Mouse (Mus musculus): ENCODE data around the gene Wdsub1. TPM values are rescaled to one million over a fixed set of nuclear protein-coding genes. Genes with fewer than 3 reads are reported as not detected.
"Not testable (repeated sequence)": the region's sequence is repeated elsewhere in the genome, so short reads cannot be mapped to it uniquely, and the experiment has no call there.

The Wdsub1 gene
- total and polyA plus RNA-seq, 2 experiments from 2014 or later, result 42.8 to 268 TPM

DNA sequence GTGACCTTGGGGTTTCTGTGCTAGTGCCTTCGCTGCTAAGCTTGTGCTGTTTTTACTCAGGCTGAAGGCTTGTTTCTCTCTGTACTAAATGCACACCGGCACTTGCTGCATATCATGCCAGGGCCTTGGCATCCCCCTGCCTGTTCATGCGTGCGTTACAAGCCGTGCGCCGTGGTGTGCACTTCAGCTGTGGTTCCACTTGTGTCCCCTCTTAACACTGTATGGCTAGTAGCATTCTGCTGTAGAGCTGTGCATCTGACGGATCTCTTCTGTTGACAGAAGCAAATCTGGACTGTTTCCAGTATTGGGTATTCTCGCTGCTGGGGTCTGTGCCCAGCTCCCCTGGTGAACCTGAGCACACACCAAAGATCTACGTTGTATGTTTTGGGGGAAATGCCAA is 28.8 kb downstream of the Wdsub1 start:
- TF ChIP-seq CTCF (IDR thresholded peaks at IDR 0.05; ENCODE audit: low read depth), result no peak
- TF ChIP-seq EP300 (IDR thresholded peaks at IDR 0.05; ENCODE audit: low read depth), result no peak
- Histone ChIP-seq H3K9me3 (replicated peaks; ENCODE audit: control insufficient read depth, low read length) (no peaks in the 10 kb centered on the region), H3K4me3 (ENCODE audit: low read depth, low read length) (no peak overlapping the region), H3K4me2 (ENCODE audit: low read depth, low read length) (no peak overlapping the region), H3K36me3 (replicated peaks; ENCODE audit: control insufficient read depth, insufficient read depth, low read length) (peaks cover 20% of the 10 kb centered on the region; the same call in 1 of the 2 replicates), H3K9ac (replicated peaks; ENCODE audit: low read depth, low read length) (no peak overlapping the region), H3K27me3 (ENCODE audit: control insufficient read depth, insufficient read depth, low read length) (no peaks in the 10 kb centered on the region), H3K4me1 (ENCODE audit: control insufficient read depth, insufficient read depth) (no peaks in the 10 kb centered on the region), H3K27ac (ENCODE audit: low read depth) (no peak overlapping the region)
- 79% methylated on average over 10 of the region's 10 CpGs for WGBS
- ATAC-seq (ENCODE audit: insufficient read depth, low read depth) (no peak), DNase-seq (ENCODE audit: low spot score) (no peak)

DNA sequence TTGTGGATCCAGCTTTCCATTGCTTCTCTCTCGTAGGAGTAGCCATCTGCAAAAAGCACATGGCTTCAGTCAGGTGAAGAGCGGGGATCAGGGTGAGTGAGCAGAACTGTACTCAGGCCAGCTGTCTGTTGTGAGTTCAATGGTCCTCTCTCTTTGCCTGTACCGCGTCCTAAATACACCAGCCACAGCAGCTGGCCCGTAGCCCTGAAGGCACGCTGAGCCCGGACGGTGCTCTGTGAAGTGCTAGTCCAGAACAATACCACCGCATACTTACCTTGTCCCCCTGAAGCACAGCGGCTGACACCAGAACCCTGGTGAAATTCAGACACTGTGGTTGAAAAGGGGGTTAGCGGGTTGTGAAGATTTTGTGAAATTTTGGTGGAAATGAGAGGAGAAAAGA is 29.5 kb downstream of the Wdsub1 start:
- no peaks in the 10 kb centered on the region for H3K4me1 ChIP-seq (ENCODE audit: control insufficient read depth, insufficient read depth)
- no peak overlapping the region for H3K9ac ChIP-seq (replicated peaks; ENCODE audit: low read depth, low read length)
- 87% methylated on average over 11 of the region's 11 CpGs for WGBS
- TF ChIP-seq CTCF (IDR thresholded peaks at IDR 0.05; ENCODE audit: low read depth), result no peak
- TF ChIP-seq EP300 (IDR thresholded peaks at IDR 0.05; ENCODE audit: low read depth), result no peak
- no peak overlapping the region for H3K27ac ChIP-seq (ENCODE audit: low read depth)
- no peak overlapping the region for H3K4me2 ChIP-seq (ENCODE audit: low read depth, low read length)
- ATAC-seq (ENCODE audit: insufficient read depth, low read depth), result no peak
- H3K4me3 ChIP-seq (ENCODE audit: low read depth, low read length), result no peak overlapping the region
- no peak for DNase-seq (ENCODE audit: low spot score)
- no peaks in the 10 kb centered on the region for H3K9me3 ChIP-seq (replicated peaks; ENCODE audit: control insufficient read depth, low read length)
- H3K27me3 ChIP-seq (ENCODE audit: control insufficient read depth, insufficient read depth, low read length), result no peaks in the 10 kb centered on the region
- H3K36me3 ChIP-seq (replicated peaks; ENCODE audit: control insufficient read depth, insufficient read depth, low read length), result peaks cover 14% of the 10 kb centered on the region; the same call in 1 of the 2 replicates

DNA sequence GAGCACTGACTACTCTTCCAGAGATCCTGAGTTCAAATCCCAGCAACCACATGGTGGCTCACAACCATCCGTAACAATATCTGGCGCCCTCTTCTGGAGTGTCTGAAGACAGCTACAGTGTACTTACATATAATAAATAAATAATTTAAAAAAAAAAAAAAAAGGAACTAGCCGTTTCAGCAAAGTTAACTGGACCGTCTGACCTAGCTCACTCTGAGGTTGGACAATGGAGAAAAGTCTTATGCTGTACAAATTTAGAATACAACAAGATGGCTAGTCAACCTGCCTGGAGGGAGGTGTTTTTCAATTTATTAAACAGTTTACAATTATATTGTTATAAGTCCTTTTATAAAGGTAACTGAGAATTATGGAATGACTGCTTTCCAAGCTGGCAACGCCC is 30.5 kb downstream of the Wdsub1 start:
- H3K4me2 ChIP-seq (ENCODE audit: low read depth, low read length); H3K4me3 ChIP-seq (ENCODE audit: low read depth, low read length); H3K9me3 ChIP-seq (replicated peaks; ENCODE audit: control insufficient read depth, low read length); H3K9ac ChIP-seq (replicated peaks; ENCODE audit: low read depth, low read length); DNase-seq (ENCODE audit: low spot score); H3K4me1 ChIP-seq (ENCODE audit: control insufficient read depth, insufficient read depth); H3K27ac ChIP-seq (ENCODE audit: low read depth); ATAC-seq (ENCODE audit: insufficient read depth, low read depth); H3K27me3 ChIP-seq (ENCODE audit: control insufficient read depth, insufficient read depth, low read length): not testable (repeated sequence)
- 76% methylated on average over 3 of the region's 5 CpGs for WGBS
- peaks cover 11% of the 10 kb centered on the region; the same call in 1 of the 2 replicates for H3K36me3 ChIP-seq (replicated peaks; ENCODE audit: control insufficient read depth, insufficient read depth, low read length)

DNA sequence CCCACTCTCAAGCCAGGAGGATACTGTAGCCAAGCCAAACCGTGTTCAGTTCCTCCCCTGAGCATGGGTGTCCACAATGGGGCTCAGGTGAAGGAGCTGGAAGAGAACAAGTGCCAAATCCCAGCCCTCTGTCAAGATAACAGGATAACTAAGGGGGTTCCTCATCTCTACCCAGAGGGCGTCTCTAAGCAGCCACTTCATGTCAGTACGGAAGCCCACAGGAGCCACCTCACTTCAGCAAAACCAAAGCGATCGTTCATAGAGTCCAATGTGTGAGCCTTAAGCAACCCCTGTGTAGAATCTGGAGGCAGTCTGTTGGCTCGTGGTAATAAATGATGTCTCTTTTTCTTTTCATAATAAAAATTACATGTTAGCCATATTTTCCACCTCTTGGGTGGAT is 38.5 kb downstream of the Wdsub1 start:
- no peak for ATAC-seq (ENCODE audit: insufficient read depth, low read depth)
- peaks cover 27% of the 10 kb centered on the region for H3K36me3 ChIP-seq (replicated peaks; ENCODE audit: control insufficient read depth, insufficient read depth, low read length)
- TF ChIP-seq EP300 (IDR thresholded peaks at IDR 0.05; ENCODE audit: low read depth) (no peak), CTCF (IDR thresholded peaks at IDR 0.05; ENCODE audit: low read depth) (no peak)
- no peak overlapping the region for H3K4me3 ChIP-seq (ENCODE audit: low read depth, low read length)
- H3K4me2 ChIP-seq (ENCODE audit: low read depth, low read length), result no peak overlapping the region
- H3K9me3 ChIP-seq (replicated peaks; ENCODE audit: control insufficient read depth, low read length), result no peaks in the 10 kb centered on the region
- 77% methylated on average over 6 of the region's 6 CpGs for WGBS
- H3K27me3 ChIP-seq (ENCODE audit: control insufficient read depth, insufficient read depth, low read length), result no peaks in the 10 kb centered on the region
- H3K27ac ChIP-seq (ENCODE audit: low read depth), result no peak overlapping the region
- no peaks in the 10 kb centered on the region for H3K4me1 ChIP-seq (ENCODE audit: control insufficient read depth, insufficient read depth)
- DNase-seq (ENCODE audit: low spot score), result no peak
- H3K9ac ChIP-seq (replicated peaks; ENCODE audit: low read depth, low read length), result no peak overlapping the region

DNA sequence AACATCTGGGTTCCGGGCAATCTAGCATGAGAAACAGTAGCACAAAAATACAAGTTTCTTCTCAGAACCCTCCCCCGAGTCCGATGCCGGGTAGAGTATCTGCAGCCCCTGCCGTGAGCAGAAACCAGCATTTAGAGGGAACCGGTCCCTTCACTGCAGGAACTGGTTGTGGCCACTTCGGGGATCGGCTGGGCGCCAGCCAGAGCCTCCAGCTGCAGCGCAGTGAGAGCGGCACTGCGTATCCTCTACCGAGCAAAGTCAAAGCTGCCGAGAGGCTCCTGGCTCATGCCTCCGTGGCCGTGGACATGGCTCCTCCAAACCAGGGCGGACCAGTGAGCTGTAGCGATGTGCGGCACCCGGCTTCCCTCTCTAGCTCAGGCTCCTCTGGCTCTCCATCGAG is 39.2 kb downstream of the Wdsub1 start:
- H3K4me2 ChIP-seq (ENCODE audit: low read depth, low read length), result no peak overlapping the region
- DNase-seq (ENCODE audit: low spot score), result no peak
- no peak for ATAC-seq (ENCODE audit: insufficient read depth, low read depth)
- H3K4me1 ChIP-seq (ENCODE audit: control insufficient read depth, insufficient read depth), result no peaks in the 10 kb centered on the region
- peaks cover 29% of the 10 kb centered on the region for H3K36me3 ChIP-seq (replicated peaks; ENCODE audit: control insufficient read depth, insufficient read depth, low read length)
- WGBS, result 86% methylated on average over 21 of the region's 21 CpGs
- H3K27me3 ChIP-seq (ENCODE audit: control insufficient read depth, insufficient read depth, low read length), result no peaks in the 10 kb centered on the region
- H3K4me3 ChIP-seq (ENCODE audit: low read depth, low read length), result no peak overlapping the region
- no peak overlapping the region for H3K27ac ChIP-seq (ENCODE audit: low read depth)
- H3K9me3 ChIP-seq (replicated peaks; ENCODE audit: control insufficient read depth, low read length), result no peaks in the 10 kb centered on the region
- TF ChIP-seq CTCF (IDR thresholded peaks at IDR 0.05; ENCODE audit: low read depth) (no peak), EP300 (IDR thresholded peaks at IDR 0.05; ENCODE audit: low read depth) (no peak)
- no peak overlapping the region for H3K9ac ChIP-seq (replicated peaks; ENCODE audit: low read depth, low read length)

DNA sequence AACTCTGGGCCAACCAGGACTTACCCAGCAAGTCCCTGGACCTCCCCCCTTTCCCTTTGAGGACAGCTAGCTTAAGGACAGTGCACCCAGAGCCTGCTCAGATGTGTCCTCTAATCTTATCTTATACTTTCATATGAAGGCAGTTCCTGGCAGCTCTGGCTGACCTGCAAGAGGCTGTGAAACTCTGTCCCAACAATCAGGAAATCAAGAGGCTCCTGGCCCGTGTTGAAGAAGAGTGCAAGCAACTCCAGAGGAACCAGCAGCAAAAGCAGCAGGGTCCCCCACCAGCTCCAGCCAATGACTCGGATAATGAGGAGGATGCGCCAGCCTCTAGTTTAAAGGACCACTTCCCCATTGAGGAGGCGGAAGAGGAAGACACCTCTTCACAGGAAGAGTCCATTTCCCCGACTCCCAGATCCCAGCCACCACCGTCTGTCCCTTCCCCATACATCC is 39.8 kb downstream of the Wdsub1 start:
- 57% methylated on average over 6 of the region's 6 CpGs for WGBS
- H3K9me3 ChIP-seq (replicated peaks; ENCODE audit: control insufficient read depth, low read length), result no peaks in the 10 kb centered on the region
- no peak overlapping the region for H3K4me2 ChIP-seq (ENCODE audit: low read depth, low read length)
- no peak for DNase-seq (ENCODE audit: low spot score)
- H3K4me1 ChIP-seq (ENCODE audit: control insufficient read depth, insufficient read depth), result no peaks in the 10 kb centered on the region
- no peak overlapping the region for H3K4me3 ChIP-seq (ENCODE audit: low read depth, low read length)
- H3K27me3 ChIP-seq (ENCODE audit: control insufficient read depth, insufficient read depth, low read length), result no peaks in the 10 kb centered on the region
- no peak for TF ChIP-seq EP300 (IDR thresholded peaks at IDR 0.05; ENCODE audit: low read depth)
- TF ChIP-seq CTCF (IDR thresholded peaks at IDR 0.05; ENCODE audit: low read depth), result no peak
- peaks cover 32% of the 10 kb centered on the region for H3K36me3 ChIP-seq (replicated peaks; ENCODE audit: control insufficient read depth, insufficient read depth, low read length)
- H3K9ac ChIP-seq (replicated peaks; ENCODE audit: low read depth, low read length), result no peak overlapping the region
- no peak overlapping the region for H3K27ac ChIP-seq (ENCODE audit: low read depth)
- ATAC-seq (ENCODE audit: insufficient read depth, low read depth), result no peak

Data from heart, postnatal 0 days (tissue).